Mouse (Mus musculus) midbrain, embryonic 16.5 days (tissue): ENCODE data around the gene Gsta1. TPM values are rescaled to one million over a fixed set of nuclear protein-coding genes. Genes with fewer than 3 reads are reported as not detected.
"Not testable (repeated sequence)": the region's sequence is repeated elsewhere in the genome, so short reads cannot be mapped to it uniquely, and the experiment has no call there.

Experiments used
- ATAC-seq: fragments of 200-750 bp; cut with Nextera tagmentation; 2 replicates; pipeline ENCODE4 v1.8.0; 2017; ENCODE audit warnings: moderate TSS enrichment
- H3K27ac ChIP-seq: fragments of 300-500 bp; sonication (generic); 2 replicates; pipeline ENCODE4 v1.5.1; 2014; ENCODE audit warnings: mild to moderate bottlenecking, low read length, mixed read lengths
- H3K27me3 ChIP-seq: fragments of 300-500 bp; sonication (generic); 2 replicates; pipeline ENCODE4 v1.6.1; 2014; ENCODE audit warnings: low read depth, low read length, mixed read lengths; ENCODE audit not compliant: control insufficient read depth, insufficient read depth
- H3K36me3 ChIP-seq: fragments of 300-500 bp; sonication (generic); 2 replicates; pipeline ENCODE4 v1.6.1; 2014; ENCODE audit warnings: mild to moderate bottlenecking, low read length, moderate library complexity, mixed read lengths; ENCODE audit not compliant: control insufficient read depth, insufficient read depth
- H3K4me1 ChIP-seq: fragments of 300-500 bp; sonication (generic); 2 replicates; pipeline ENCODE4 v1.6.1; 2014; ENCODE audit warnings: mild to moderate bottlenecking, low read length, mixed read lengths; ENCODE audit not compliant: control insufficient read depth, insufficient read depth
- H3K4me2 ChIP-seq: fragments of 300-500 bp; sonication (generic); 2 replicates; pipeline ENCODE4 v1.6.1; 2014; ENCODE audit warnings: mild to moderate bottlenecking, low read length, mixed read lengths
- H3K4me3 ChIP-seq: fragments of 300-500 bp; sonication (generic); 2 replicates; pipeline ENCODE4 v1.5.1; 2014; ENCODE audit warnings: low read depth, mild to moderate bottlenecking, low read length, moderate library complexity, mixed read lengths
- H3K9ac ChIP-seq: fragments of 300-500 bp; sonication (generic); 2 replicates; pipeline ENCODE4 v1.6.1; 2014; ENCODE audit warnings: low read depth, low read length, mixed read lengths
- H3K9me3 ChIP-seq: fragments of 300-500 bp; sonication (generic); replicated peaks from 2 replicates; pipeline ENCODE4 v1.6.1; 2014; ENCODE audit warnings: mild to moderate bottlenecking, low read length, mixed read lengths; ENCODE audit not compliant: control insufficient read depth, poor library complexity, severe bottlenecking
- WGBS: fragments of 180-500 bp; shearing (Covaris S2); extraction: QIAGEN DNeasy Blood & Tissue Kit; methylation state at CpG from one replicate; pipeline ENCODE4 v1.1.7; 2014; 5-methylcytosine and 5-hydroxymethylcytosine counted together
- polyA plus RNA-seq: library from polyadenylated mRNA; unstranded; fragments of >200 nt; fragmentation: Nextera tagmentation; extraction: Ambion mirVana; gene quantifications from 2 replicates; pipeline ENCODE4 v1.2.1, GENCODE M21; 2015

The Gsta1 gene
- polyA plus RNA-seq, 1 experiment from 2014 or later = not detected

GRCm38 (mm10) chr9:78270945-78271344 is 40.5 kb downstream of the Gsta1 start:
- not testable (repeated sequence) for ATAC-seq, H3K36me3 ChIP-seq, H3K4me2 ChIP-seq, H3K27me3 ChIP-seq, H3K9ac ChIP-seq, H3K27ac ChIP-seq, H3K9me3 ChIP-seq, H3K4me1 ChIP-seq, H3K4me3 ChIP-seq
- WGBS = 94% methylated on average over 3 of the region's 3 CpGs

GRCm38 (mm10) chr9:78282002-78282711 is 51.7 kb downstream of the Gsta1 start:
- not testable (repeated sequence) for H3K4me1 ChIP-seq, H3K4me3 ChIP-seq, H3K9ac ChIP-seq, H3K27me3 ChIP-seq, ATAC-seq, H3K27ac ChIP-seq, H3K36me3 ChIP-seq, H3K4me2 ChIP-seq, H3K9me3 ChIP-seq
- WGBS = 88% methylated on average over 4 of the region's 4 CpGs

- not testable (repeated sequence) for H3K4me2 ChIP-seq, H3K27me3 ChIP-seq, H3K9me3 ChIP-seq, H3K4me1 ChIP-seq, H3K4me3 ChIP-seq, H3K9ac ChIP-seq, H3K36me3 ChIP-seq, H3K27ac ChIP-seq, ATAC-seq
- 100% methylated on average over 1 of the region's 1 CpGs for WGBS
These were observed 58.6 kb downstream of the Gsta1 start for GRCm38 (mm10) chr9:78289063-78289462.

- not testable (repeated sequence) for ATAC-seq
- 91% methylated on average over 3 of the region's 3 CpGs for WGBS
These were observed 59.3 kb downstream of the Gsta1 start, which contains the start of gene Gm10639 for GRCm38 (mm10) chr9:78289723-78290122. TSS of gene Gm10639 (plus strand) at chr9:78289923.

More at GRCm38 (mm10) chr9:78289723-78290122, 59.3 kb downstream of the Gsta1 start, which contains the start of gene Gm10639:
- not testable (repeated sequence) for H3K4me1 ChIP-seq, H3K9ac ChIP-seq, H3K36me3 ChIP-seq, H3K27ac ChIP-seq, H3K9me3 ChIP-seq, H3K4me2 ChIP-seq, H3K4me3 ChIP-seq, H3K27me3 ChIP-seq

Other genes with a start within 250 kb of the Gsta1 start
- gene Gcm1, start 178.7 kb upstream of the Gsta1 start, polyA plus RNA-seq = not detected in 2 replicates
- gene Fbxo9, start 121.6 kb upstream of the Gsta1 start, polyA plus RNA-seq = 74.0 and 81.0 TPM in 2 replicates
- 42.5 and 44.5 TPM in 2 replicates for gene Ick, start 121.5 kb upstream of the Gsta1 start, polyA plus RNA-seq
- gene Gsta4, start 47.9 kb upstream of the Gsta1 start, polyA plus RNA-seq = 14.3 and 18.5 TPM in 2 replicates
- not detected in 2 replicates for gene Gm3776, start 26.5 kb downstream of the Gsta1 start, polyA plus RNA-seq
- gene Gm10639, start 59.3 kb downstream of the Gsta1 start, polyA plus RNA-seq = not detected in 2 replicates
- not detected in 2 replicates for gene Omt2a, start 84.1 kb downstream of the Gsta1 start, polyA plus RNA-seq
- gene Omt2b, start 96.9 kb downstream of the Gsta1 start, polyA plus RNA-seq = not detected in 2 replicates
- gene Gsta2, start 125.1 kb downstream of the Gsta1 start, polyA plus RNA-seq = not detected in 2 replicates
- 7.4 and 8.3 TPM in 2 replicates for gene Dppa5a, start 137.5 kb downstream of the Gsta1 start, polyA plus RNA-seq
- 6.9 and 9.1 TPM in 2 replicates for gene Ooep, start 148.1 kb downstream of the Gsta1 start, polyA plus RNA-seq
- 0.36 and 0.57 TPM in 2 replicates for gene Ddx43, start 165.1 kb downstream of the Gsta1 start, polyA plus RNA-seq
- gene Cgas, start 212.6 kb downstream of the Gsta1 start, polyA plus RNA-seq = 0.53 and 0.74 TPM in 2 replicates
- gene Mto1, start 217.6 kb downstream of the Gsta1 start, polyA plus RNA-seq = 27.9 and 29.3 TPM in 2 replicates
- 1.7 and 2.1 TPM in 2 replicates for gene Gm17324, start 218.1 kb downstream of the Gsta1 start, polyA plus RNA-seq